Mouse (Mus musculus): ENCODE results near the gene Cnnm1.
"Not testable (repeated sequence)": the region's sequence is repeated elsewhere in the genome, so short reads cannot be mapped to it uniquely, and the experiment has no call there.

The Cnnm1 gene

GRCm38 (mm10) chr19:43465601-43466255 lies 25.5 kb downstream of the Cnnm1 start:
- DNase-seq: no peak

GRCm38 (mm10) chr19:43467927-43468685 lies 27.9 kb downstream of the Cnnm1 start:
- DNase-seq: no peak

GRCm38 (mm10) chr19:43469333-43469732 lies 29.1 kb downstream of the Cnnm1 start:
- no peak for DNase-seq

GRCm38 (mm10) chr19:43472331-43472730 lies 32.1 kb downstream of the Cnnm1 start:
- DNase-seq: no peak

GRCm38 (mm10) chr19:43472781-43473180 lies 32.5 kb downstream of the Cnnm1 start:
- DNase-seq: no peak

GRCm38 (mm10) chr19:43475642-43476041 lies 35.4 kb downstream of the Cnnm1 start:
- no peak for DNase-seq

GRCm38 (mm10) chr19:43476063-43476462 lies 35.8 kb downstream of the Cnnm1 start:
- no peak for DNase-seq

GRCm38 (mm10) chr19:43477436-43477835 lies 37.2 kb downstream of the Cnnm1 start:
- no peak for DNase-seq

- DNase-seq: peak; percentile 85
Measured at GRCm38 (mm10) chr19:43478891-43479290, 38.7 kb downstream of the Cnnm1 start.

GRCm38 (mm10) chr19:43479431-43479830 lies 39.2 kb downstream of the Cnnm1 start:
- DNase-seq: no peak

GRCm38 (mm10) chr19:43480512-43480911 lies 40.3 kb downstream of the Cnnm1 start:
- DNase-seq: no peak

- peak; percentile 40 for DNase-seq
Measured at GRCm38 (mm10) chr19:43487429-43487828, 47.2 kb downstream of the Cnnm1 start.

- not testable (repeated sequence) for DNase-seq
Measured at GRCm38 (mm10) chr19:43493316-43493715, 53.1 kb downstream of the Cnnm1 start.

- no peak for DNase-seq
Measured at GRCm38 (mm10) chr19:43493878-43494277, 53.6 kb downstream of the Cnnm1 start.

GRCm38 (mm10) chr19:43494914-43495313 lies 54.7 kb downstream of the Cnnm1 start:
- DNase-seq: no peak

- DNase-seq: peak; percentile 47
Measured at GRCm38 (mm10) chr19:43495846-43496245, 55.6 kb downstream of the Cnnm1 start.

GRCm38 (mm10) chr19:43497440-43497839 lies 57.2 kb downstream of the Cnnm1 start:
- no peak for DNase-seq

- no peak for DNase-seq
Measured at GRCm38 (mm10) chr19:43498874-43499273, 58.6 kb downstream of the Cnnm1 start.

- no peak for DNase-seq
Measured at GRCm38 (mm10) chr19:43502630-43503029, 62.4 kb downstream of the Cnnm1 start.

GRCm38 (mm10) chr19:43503593-43503992 lies 63.4 kb downstream of the Cnnm1 start:
- DNase-seq: not testable (repeated sequence)

- DNase-seq: no peak
Measured at GRCm38 (mm10) chr19:43505441-43505840, 65.2 kb downstream of the Cnnm1 start.

GRCm38 (mm10) chr19:43510436-43511220 lies 70.4 kb downstream of the Cnnm1 start:
- no peak for DNase-seq
